14 mouse cellular contexts compared by ENCODE assay signal in genomic region chr11:52565457-52565856, GRCm38 (mm10).
A peak's percentile ranks its signal among the peaks of the same experiment; 100 is the strongest.
DNase-seq lines count a peak whose midpoint lies in the region; ATAC-seq and TF ChIP-seq lines count a peak whose summit lies in the region.
"Had no signal": no experiment of that assay in that cellular context is flagged by ENCODE, and none has a peak within 500 bp of the region (broad histone marks: within the 10 kb centered on the region; RNA-seq: fewer than 3 reads in every experiment).

No protein-coding gene starts in this region.

- no peak overlapping the region for H3K4me3 ChIP-seq in midbrain, embryonic 12.5 days
- no peak overlapping the region for H3K4me3 ChIP-seq in midbrain, postnatal 0 days (ENCODE audit: low read depth, low read length)
- H3K4me3 ChIP-seq: forebrain, embryonic 13.5 days; heart, adult 2 months; limb, embryonic 12.5 days had no signal

- WGBS in midbrain, embryonic 12.5 days = 5% methylated on average over 1 of the region's 1 CpGs
- WGBS in midbrain, postnatal 0 days = 3% methylated on average over 1 of the region's 1 CpGs

- H3K4me2 ChIP-seq in midbrain, embryonic 12.5 days (replicated peaks) = no peak overlapping the region
- H3K4me2 ChIP-seq in midbrain, postnatal 0 days (ENCODE audit: low read depth, low read length, poor library complexity, severe bottlenecking) = no peak overlapping the region
- H3K4me2 ChIP-seq: forebrain, embryonic 13.5 days; limb, embryonic 12.5 days; midbrain, embryonic 11.5 days had no signal

- no peak overlapping the region for H3K9ac ChIP-seq in midbrain, embryonic 12.5 days (replicated peaks)
- no peak overlapping the region for H3K9ac ChIP-seq in midbrain, postnatal 0 days (replicated peaks; ENCODE audit: low read length, poor library complexity, severe bottlenecking)
- H3K9ac ChIP-seq: forebrain, embryonic 13.5 days; limb, embryonic 12.5 days had no signal

- H3K4me1 ChIP-seq in midbrain, embryonic 12.5 days = peaks cover 15% of the 10 kb centered on the region
- peaks cover 4% of the 10 kb centered on the region for H3K4me1 ChIP-seq in midbrain, postnatal 0 days (ENCODE audit: insufficient read depth, low read length)

- H3K9me3 ChIP-seq in midbrain, embryonic 12.5 days = no peaks in the 10 kb centered on the region
- no peaks in the 10 kb centered on the region for H3K9me3 ChIP-seq in midbrain, postnatal 0 days (ENCODE audit: low read length)
- H3K9me3 ChIP-seq: forebrain, embryonic 13.5 days; limb, embryonic 12.5 days had no signal

- peak overlapping the region; percentile 35; the same call in 1 of the 2 replicates for H3K27ac ChIP-seq in midbrain, embryonic 12.5 days (replicated peaks)
- no peak overlapping the region for H3K27ac ChIP-seq in midbrain, postnatal 0 days (ENCODE audit: low read depth, low read length)
- H3K27ac ChIP-seq: forebrain, embryonic 13.5 days; heart, adult 2 months; limb, embryonic 12.5 days had no signal

- TF ChIP-seq CTCF in midbrain, postnatal 0 days (IDR thresholded peaks at IDR 0.05) = no peak

- ATAC-seq in midbrain, embryonic 12.5 days (ENCODE audit: low FRiP score, low read depth) = no peak
- ATAC-seq in midbrain, postnatal 0 days (ENCODE audit: low FRiP score) = no peak
- ATAC-seq: forebrain, embryonic 13.5 days had no signal

- DNase-seq in midbrain, postnatal 0 days (ENCODE audit: low spot score) = no peak
- DNase-seq in heart, adult 9 months (ENCODE audit: low spot score in 2 of 2) = peak; percentile 4 to 6
- DNase-seq in lung, adult 18-20 months = peak; percentile 42 to 49
- peak; percentile 21 for DNase-seq in yolk sac, embryonic 10.5 days (ENCODE audit: low spot score)
- DNase-seq in gastrocnemius, postnatal 25 days = no peak
- no peak for DNase-seq in right cerebral cortex, adult 2 months (ENCODE audit: low spot score in 2 of 2)
- no peak for DNase-seq in urinary bladder, postnatal 10 days (ENCODE audit: low spot score)
- DNase-seq: adrenal gland, postnatal 25 days; cerebellum, postnatal 10 days had no signal

- 0 out of 2 replicates have a peak, but pooled peaks cover 8% of the 10 kb centered on the region for H3K27me3 ChIP-seq in midbrain, embryonic 12.5 days
- H3K27me3 ChIP-seq in midbrain, postnatal 0 days (ENCODE audit: insufficient read depth, low read length) = no peaks in the 10 kb centered on the region; the same call in 1 of the 2 replicates
- H3K27me3 ChIP-seq: forebrain, embryonic 13.5 days; limb, embryonic 12.5 days had no signal

- no peaks in the 10 kb centered on the region for H3K36me3 ChIP-seq in midbrain, embryonic 12.5 days
- H3K36me3 ChIP-seq in midbrain, postnatal 0 days (ENCODE audit: insufficient read depth, low read length) = no peaks in the 10 kb centered on the region
- H3K36me3 ChIP-seq: limb, embryonic 12.5 days had no signal

Comparison
In these comparisons a context has a peak if more than half of its experiments do, and no peak if none do; other contexts are left out.
1. DNase-seq: peak in heart, adult 9 months (2 of 2), lung, adult 18-20 months (2 of 2) and yolk sac, embryonic 10.5 days (single experiment); none in midbrain, postnatal 0 days (single experiment), gastrocnemius, postnatal 25 days (single experiment), right cerebral cortex, adult 2 months (0 of 2) and urinary bladder, postnatal 10 days (single experiment).